Mouse (Mus musculus) erythroblast, embryonic 14.5 days (primary cell): ENCODE data around the gene Pnldc1. TPM values are rescaled to one million over a fixed set of nuclear protein-coding genes. Genes with fewer than 3 reads are reported as not detected.

ENCODE experiments used
- H3K27me3 ChIP-seq: 2 replicates; pipeline ENCODE4 v1.6.1; 2012; ENCODE audit warnings: inconsistent platforms; ENCODE audit not compliant: control insufficient read depth
- H3K36me3 ChIP-seq: 2 replicates; pipeline ENCODE4 v1.6.1; 2012; ENCODE audit warnings: mild to moderate bottlenecking, inconsistent platforms; ENCODE audit not compliant: control insufficient read depth
- H3K4me1 ChIP-seq: 2 replicates; pipeline ENCODE4 v1.6.1; 2012; ENCODE audit warnings: inconsistent platforms; ENCODE audit not compliant: control insufficient read depth
- H3K4me3 ChIP-seq: replicated peaks from 2 replicates; pipeline ENCODE3; 2012; ENCODE audit warnings: moderate library complexity, mild to moderate bottlenecking, inconsistent platforms
- H3K9me3 ChIP-seq: 2 replicates; pipeline ENCODE4 v1.6.1; 2012; ENCODE audit warnings: low read length, inconsistent platforms, mixed read lengths; ENCODE audit not compliant: control insufficient read depth
- GATA1 ChIP-seq: IDR thresholded peaks from 2 replicates; pipeline ENCODE4 v1.6.1; 2012; ENCODE audit warnings: low read length, inconsistent platforms, mixed read lengths
- TAL1 ChIP-seq: IDR thresholded peaks from 3 replicates; pipeline ENCODE4 v1.6.1; 2012; ENCODE audit warnings: low read length, inconsistent platforms, mixed read lengths
- polyA plus RNA-seq: library from polyadenylated mRNA; stranded (reverse); fragments of >175 nt; gene quantifications from 2 replicates; pipeline ENCODE4 v1.2.3, GENCODE M21; 2012

Pnldc1 gene
- polyA plus RNA-seq, 1 experiment, result 0.02 TPM

DNA sequence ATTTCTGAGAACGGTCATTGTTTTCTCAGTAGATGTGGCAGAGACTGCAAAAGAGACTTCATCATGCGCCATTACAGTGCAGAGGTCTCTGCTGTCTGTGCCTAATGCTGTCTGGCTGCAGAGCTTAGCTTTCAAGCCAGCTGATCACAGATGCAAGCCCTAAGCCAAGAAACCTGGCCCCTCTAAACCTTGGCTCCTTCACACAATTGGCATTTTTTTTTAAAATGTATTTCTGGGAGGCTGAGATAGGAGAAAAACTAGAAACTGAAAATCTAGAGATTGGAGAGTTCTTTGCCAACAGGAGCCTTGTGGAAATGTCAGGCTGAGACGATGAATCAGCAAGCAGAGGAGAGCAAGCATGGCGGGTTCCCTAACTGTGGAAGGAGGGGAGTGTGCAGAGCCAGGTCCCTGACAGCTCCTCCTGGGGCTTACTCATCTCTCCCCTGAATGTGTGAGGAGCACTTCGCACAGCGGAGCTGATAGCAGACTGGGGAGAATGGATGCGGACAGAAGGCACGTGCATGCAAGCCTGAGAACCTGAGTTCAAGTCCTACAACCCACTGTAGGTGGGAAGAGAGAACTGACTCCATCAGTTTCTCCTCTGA, 60.1 kb downstream of the Pnldc1 start:
- Histone ChIP-seq H3K9me3 (no peaks in the 10 kb centered on the region), H3K27me3 (peaks cover 3% of the 10 kb centered on the region; the same call in 1 of the 2 replicates), H3K4me3 (no peak overlapping the region)

DNA sequence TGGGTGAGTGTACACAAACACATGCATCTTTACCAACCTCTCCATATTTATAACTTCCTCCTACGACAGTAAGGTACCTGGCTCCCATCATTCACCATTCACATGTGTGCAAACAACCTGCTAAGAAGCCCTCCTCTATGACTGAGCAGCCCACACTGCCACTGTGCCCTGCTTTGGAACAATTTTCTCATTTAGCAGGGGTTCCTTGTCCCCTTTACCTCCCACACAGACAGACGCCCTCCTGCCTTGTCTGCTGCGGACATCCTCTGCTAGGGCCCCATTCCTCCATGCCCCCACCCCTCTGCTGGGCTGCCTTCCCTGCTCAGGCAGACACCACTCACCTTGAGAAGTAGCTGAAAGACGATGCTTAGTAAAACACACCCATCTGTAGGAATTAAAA, 62.3 kb downstream of the Pnldc1 start:
- Histone ChIP-seq H3K27me3 (peaks cover 3% of the 10 kb centered on the region; the same call in 1 of the 2 replicates), H3K4me3 (no peak overlapping the region), H3K9me3 (0 out of 2 replicates have a peak, but pooled peaks cover under 1% of the 10 kb centered on the region), H3K4me1 (no peaks in the 10 kb centered on the region), H3K36me3 (no peaks in the 10 kb centered on the region)
- TF ChIP-seq TAL1 (no peak), GATA1 (no peak)

More for the DNA sequence above, 60.1 kb downstream of the Pnldc1 start:
- TF ChIP-seq GATA1 (no peak), TAL1 (no peak)
- Histone ChIP-seq H3K36me3 (no peaks in the 10 kb centered on the region), H3K4me1 (no peaks in the 10 kb centered on the region)

DNA sequence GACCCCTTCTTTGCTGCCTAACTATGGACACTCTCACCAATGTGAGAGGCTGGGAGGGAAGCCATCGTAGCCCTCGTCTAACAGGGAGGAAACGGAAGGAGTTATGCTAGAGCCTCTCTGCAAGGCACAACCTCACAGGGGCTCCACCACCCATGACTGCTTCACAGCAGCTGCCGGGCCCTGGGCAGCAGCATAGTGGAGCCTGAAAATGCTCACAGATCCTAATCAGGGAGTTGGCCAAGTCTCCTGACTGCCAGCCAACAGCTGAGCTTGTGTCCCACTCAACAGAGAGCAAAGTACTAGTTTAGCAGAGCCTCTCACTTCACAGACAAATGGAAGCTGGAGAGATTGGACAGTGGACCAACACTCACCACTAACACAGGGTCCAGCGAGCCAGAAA, 63.6 kb downstream of the Pnldc1 start:
- H3K9me3 ChIP-seq, result 0 out of 2 replicates have a peak, but pooled peaks cover 2% of the 10 kb centered on the region
- H3K36me3 ChIP-seq, result no peaks in the 10 kb centered on the region
- peaks cover 3% of the 10 kb centered on the region; the same call in 1 of the 2 replicates for H3K27me3 ChIP-seq
- H3K4me1 ChIP-seq, result no peaks in the 10 kb centered on the region
- TF ChIP-seq GATA1, result no peak
- TF ChIP-seq TAL1, result no peak
- no peak overlapping the region for H3K4me3 ChIP-seq

DNA sequence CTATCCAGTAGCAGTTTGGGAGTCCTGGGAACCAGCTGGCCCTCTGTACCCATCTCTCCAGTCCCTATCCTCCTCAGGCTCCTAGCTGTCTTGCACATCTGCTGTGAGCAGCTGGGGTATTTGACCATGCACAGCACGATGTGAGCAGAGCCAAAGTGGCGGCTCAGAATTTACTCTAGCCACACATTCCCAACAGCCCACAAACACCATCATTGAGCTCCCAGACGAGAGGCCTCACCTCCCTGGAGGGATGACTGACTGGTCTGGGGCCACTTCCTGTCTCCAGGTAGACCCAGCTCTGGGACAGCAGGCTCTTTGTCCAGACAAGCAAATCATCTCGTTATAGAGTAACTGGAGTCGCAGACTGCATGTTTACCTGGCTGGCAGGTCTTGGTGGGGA, 64.2 kb downstream of the Pnldc1 start:
- Histone ChIP-seq H3K27me3 (peaks cover 3% of the 10 kb centered on the region; the same call in 1 of the 2 replicates), H3K9me3 (0 out of 2 replicates have a peak, but pooled peaks cover 2% of the 10 kb centered on the region), H3K4me1 (no peaks in the 10 kb centered on the region), H3K4me3 (no peak overlapping the region), H3K36me3 (no peaks in the 10 kb centered on the region)
- no peak for TF ChIP-seq TAL1
- TF ChIP-seq GATA1, result no peak

DNA sequence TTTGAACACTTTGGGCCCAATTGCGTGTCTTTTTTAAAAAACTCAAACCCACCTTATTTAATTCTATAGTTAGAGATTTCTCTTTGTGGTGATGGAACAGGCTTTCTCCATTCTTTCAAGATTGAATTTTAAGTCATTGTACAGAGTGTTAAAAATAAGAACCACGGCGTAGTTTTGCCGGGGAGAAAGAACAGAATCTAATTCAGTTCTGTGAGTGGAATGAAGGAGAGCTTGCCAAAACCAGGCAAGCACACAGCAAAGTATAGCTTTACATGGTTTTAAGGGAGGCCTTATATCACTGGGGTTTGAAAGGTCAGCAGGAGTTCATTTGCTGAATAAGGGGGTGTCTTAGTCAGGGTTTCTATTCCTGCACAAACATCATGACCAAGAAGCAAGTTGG, 65.5 kb downstream of the Pnldc1 start:
- Histone ChIP-seq H3K4me1 (no peaks in the 10 kb centered on the region), H3K4me3 (no peak overlapping the region), H3K9me3 (0 out of 2 replicates have a peak, but pooled peaks cover 2% of the 10 kb centered on the region), H3K36me3 (no peaks in the 10 kb centered on the region), H3K27me3 (peaks cover 3% of the 10 kb centered on the region; the same call in 1 of the 2 replicates)
- TF ChIP-seq GATA1 (no peak), TAL1 (no peak)

DNA sequence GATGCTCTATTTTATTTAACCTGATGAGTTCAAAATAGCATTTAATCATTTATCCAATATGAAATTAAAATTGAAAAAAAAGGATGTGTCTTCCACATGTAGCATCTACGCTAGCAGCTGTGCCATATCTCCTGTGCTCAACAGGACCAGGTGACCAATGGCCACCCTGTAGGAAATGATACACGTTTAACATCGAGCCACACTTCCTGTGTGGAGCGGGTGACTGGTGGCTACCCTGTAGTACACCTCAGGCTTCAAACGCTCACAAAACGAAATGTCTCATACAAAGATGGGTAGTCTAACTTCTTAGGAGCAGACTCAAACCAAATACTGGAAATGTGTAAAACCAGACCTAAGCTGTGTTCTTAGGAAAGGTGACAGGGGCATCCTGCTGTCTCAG, 66.2 kb downstream of the Pnldc1 start:
- peaks cover 3% of the 10 kb centered on the region; the same call in 1 of the 2 replicates for H3K27me3 ChIP-seq
- no peaks in the 10 kb centered on the region for H3K4me1 ChIP-seq
- H3K36me3 ChIP-seq, result no peaks in the 10 kb centered on the region
- TF ChIP-seq TAL1 (no peak), GATA1 (no peak)
- 0 out of 2 replicates have a peak, but pooled peaks cover 2% of the 10 kb centered on the region for H3K9me3 ChIP-seq
- no peak overlapping the region for H3K4me3 ChIP-seq

DNA sequence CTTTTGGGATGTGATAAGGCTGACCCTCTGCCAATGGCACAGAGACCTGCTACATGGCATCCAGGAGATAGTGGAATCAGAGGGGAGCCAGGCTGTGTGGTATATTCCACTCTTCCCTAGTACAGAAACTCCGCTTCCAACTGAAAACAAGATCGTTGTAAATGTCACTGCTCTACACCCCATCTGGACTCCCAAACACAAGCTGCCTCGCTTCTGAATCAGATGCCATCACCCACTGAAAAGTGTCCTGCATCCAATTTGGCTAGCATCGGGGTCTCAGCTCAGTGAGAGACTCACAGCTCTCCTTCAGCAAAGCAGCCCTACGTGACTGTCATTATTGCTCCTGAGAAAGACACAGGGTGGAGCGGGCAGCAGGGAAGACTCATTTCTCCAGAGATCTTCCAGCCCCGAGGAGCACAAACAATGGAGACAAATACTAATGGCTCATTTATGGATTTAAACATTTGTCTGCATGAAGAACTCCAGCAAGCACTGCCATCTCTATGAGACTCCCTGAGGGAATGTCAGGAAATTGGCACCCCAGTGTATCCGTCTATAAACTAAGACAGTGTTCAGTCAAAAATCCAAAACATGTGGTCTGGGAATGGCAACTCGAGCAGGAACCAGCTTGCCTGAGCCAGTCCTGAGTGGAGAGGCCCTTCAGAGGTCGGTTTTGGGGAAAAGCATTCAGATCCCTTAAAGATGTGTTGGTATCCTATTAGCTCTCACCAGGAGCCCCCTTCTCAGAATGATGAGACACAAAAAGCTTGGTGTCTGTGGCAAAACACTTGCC, 70.4 kb downstream of the Pnldc1 start:
- no peak overlapping the region for H3K4me3 ChIP-seq
- H3K27me3 ChIP-seq, result no peaks in the 10 kb centered on the region
- H3K4me1 ChIP-seq, result no peaks in the 10 kb centered on the region
- no peak for TF ChIP-seq TAL1
- TF ChIP-seq GATA1, result no peak
- 0 out of 2 replicates have a peak, but pooled peaks cover 2% of the 10 kb centered on the region for H3K9me3 ChIP-seq
- no peaks in the 10 kb centered on the region for H3K36me3 ChIP-seq

Other genes starting within 250 kb of the Pnldc1 start
- gene Slc22a1, start 234.4 kb downstream of the Pnldc1 start, polyA plus RNA-seq, result not detected in 2 replicates
- gene Igf2r, start 140.6 kb downstream of the Pnldc1 start, polyA plus RNA-seq, result 0.21 and 0.26 TPM in 2 replicates
- gene Mas1, start 42.1 kb downstream of the Pnldc1 start, polyA plus RNA-seq, result not detected in 2 replicates
- gene Mrgprh, start 34.2 kb downstream of the Pnldc1 start, polyA plus RNA-seq, result not detected in 2 replicates
- 2.7 and 2.9 TPM in 2 replicates for gene Tcp1, start 5.5 kb upstream of the Pnldc1 start, polyA plus RNA-seq
- 3.9 and 6.6 TPM in 2 replicates for gene Mrpl18, start 6.1 kb upstream of the Pnldc1 start, polyA plus RNA-seq
- gene Acat3, start 30.4 kb upstream of the Pnldc1 start, polyA plus RNA-seq, result 0.18 TPM in 1 of 2 replicates, not detected in the other
- gene Acat2, start 50.5 kb upstream of the Pnldc1 start, polyA plus RNA-seq, result 0.38 and 0.69 TPM in 2 replicates
- 0.81 and 0.91 TPM in 2 replicates for gene Wtap, start 83.9 kb upstream of the Pnldc1 start, polyA plus RNA-seq
- 30.9 and 38.6 TPM in 2 replicates for gene Sod2, start 96.6 kb upstream of the Pnldc1 start, polyA plus RNA-seq
- gene Gpr31b, start 142.1 kb upstream of the Pnldc1 start, polyA plus RNA-seq, result not detected in 2 replicates
- not detected in 2 replicates for gene Tcp10b, start 150.9 kb upstream of the Pnldc1 start, polyA plus RNA-seq
- not detected in 2 replicates for gene Unc93a, start 221.6 kb upstream of the Pnldc1 start, polyA plus RNA-seq